Mouse (Mus musculus): ENCODE measurements around the gene Zfp991. TPM values are rescaled to one million over a fixed set of nuclear protein-coding genes. Genes with fewer than 3 reads are reported as not detected.

Zfp991 gene
- 7.3 TPM for polyA plus RNA-seq (2017; shearing (Covaris generic))

DNA sequence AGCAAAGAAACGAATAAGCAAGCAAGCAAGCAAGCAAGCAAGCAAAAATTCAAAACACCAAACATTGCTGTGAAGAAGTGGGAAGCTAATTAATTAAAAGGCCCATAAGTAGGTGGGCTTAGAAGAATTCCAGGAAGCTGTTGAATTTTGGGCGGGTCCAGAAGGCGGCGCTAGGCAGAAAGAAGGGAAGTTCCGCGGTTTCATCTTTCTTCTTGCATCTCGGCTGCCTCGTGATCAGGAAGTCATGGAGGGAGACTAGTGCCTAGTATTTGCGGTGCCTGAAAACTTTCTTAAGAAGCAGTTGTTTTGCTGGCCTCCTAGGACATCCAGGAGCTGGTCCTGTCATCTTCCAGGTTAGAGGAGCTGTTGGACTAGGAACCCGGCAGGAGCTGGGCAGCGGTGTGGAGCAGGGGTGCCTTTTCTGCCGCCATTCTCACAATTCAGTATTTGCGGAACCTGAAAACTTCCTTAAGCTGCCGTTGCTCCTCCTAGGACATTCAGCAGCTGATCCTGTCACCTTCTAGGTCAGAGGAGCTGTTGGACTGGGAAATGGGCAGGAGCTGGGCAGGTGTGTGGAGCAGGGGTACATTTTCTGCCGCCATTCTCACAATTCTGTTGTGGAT is at the start of gene Zfp991:
Gene Zfp991, plus strand, starts transcription at position 202 of the 623 bp plus-strand sequence.

Other genes with a start within 250 kb of the Zfp991 start
- 0.65 TPM for gene Gm21411, start 222.4 kb upstream of the Zfp991 start, polyA plus RNA-seq (2017; shearing (Covaris generic))
- 1.7 TPM for gene Zfp989, start 160.1 kb upstream of the Zfp991 start, polyA plus RNA-seq (2017; shearing (Covaris generic))
- gene Rex2, start 110.2 kb upstream of the Zfp991 start, polyA plus RNA-seq (2017; shearing (Covaris generic)): not detected
- gene Zfp988, start 173.6 kb downstream of the Zfp991 start, polyA plus RNA-seq (2017; shearing (Covaris generic)): 0.67 TPM
- not detected for gene Zfp978, start 229.3 kb downstream of the Zfp991 start, polyA plus RNA-seq (2017; shearing (Covaris generic))